Mouse (Mus musculus) embryo, embryonic 11 days (tissue): ENCODE results near the gene Dusp22.

Experiments
- DNase-seq: peaks from one replicate; pipeline ENCODE4 v3.0.0-alpha.2; 2015

Gene Dusp22

GRCm38 (mm10) chr13:30752581-30753187, 92.9 kb downstream of the Dusp22 start:
- no peak for DNase-seq

GRCm38 (mm10) chr13:30753441-30753840, 93.6 kb downstream of the Dusp22 start:
- no peak for DNase-seq

GRCm38 (mm10) chr13:30754066-30754465, 94.3 kb downstream of the Dusp22 start:
- no peak for DNase-seq

- no peak for DNase-seq
These were observed 95.2 kb downstream of the Dusp22 start for GRCm38 (mm10) chr13:30754825-30755476.

- no peak for DNase-seq
These were observed 95.8 kb downstream of the Dusp22 start for GRCm38 (mm10) chr13:30755577-30755976.

- no peak for DNase-seq
These were observed 96.3 kb downstream of the Dusp22 start for GRCm38 (mm10) chr13:30755998-30756639.

GRCm38 (mm10) chr13:30757264-30757900, 97.6 kb downstream of the Dusp22 start:
- no peak for DNase-seq

GRCm38 (mm10) chr13:30758789-30759381, 99.1 kb downstream of the Dusp22 start:
- no peak for DNase-seq

- no peak for DNase-seq
These were observed 100.7 kb downstream of the Dusp22 start for GRCm38 (mm10) chr13:30760374-30761090.
